Comparison of ENCODE assay signal across 10 mouse cellular contexts in the genomic region with DNA sequence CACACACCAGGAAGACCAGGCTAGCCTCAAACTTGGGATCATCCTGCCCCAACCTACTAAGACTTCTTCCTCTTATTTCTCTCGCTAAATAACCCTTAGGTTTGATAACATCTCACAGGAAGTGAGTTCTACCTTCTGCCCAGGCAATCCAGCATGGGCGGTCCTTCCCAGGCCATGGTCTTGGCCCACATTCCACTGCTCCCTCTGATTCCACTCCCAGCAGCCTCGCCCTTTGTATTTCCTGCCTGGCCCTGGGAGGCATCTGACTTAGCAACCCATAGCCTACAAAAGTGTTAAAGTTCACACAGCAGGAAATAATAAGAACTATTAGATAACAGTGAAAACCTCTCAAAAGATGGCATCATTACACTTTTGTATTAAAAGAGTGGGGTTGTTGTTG.
DNase-seq lines count a peak whose midpoint lies in the region; ATAC-seq lines count a peak whose summit lies in the region.
"Had no signal": no experiment of that assay in that cellular context is flagged by ENCODE, and none has a peak within 500 bp of the region (broad histone marks: within the 10 kb centered on the region; RNA-seq: fewer than 3 reads in every experiment).

No protein-coding gene starts in this region.

- no peak overlapping the region for H3K27ac ChIP-seq in liver, embryonic 11.5 days (ENCODE audit: low read depth, low read length)
- H3K27ac ChIP-seq in forebrain, embryonic 14.5 days (ENCODE audit: low read depth, low read length): no peak overlapping the region
- H3K27ac ChIP-seq: embryonic facial prominence, embryonic 15.5 days; limb, embryonic 12.5 days had no signal

- no peak for ATAC-seq in liver, embryonic 11.5 days (replicated peaks; ENCODE audit: low FRiP score)
- ATAC-seq in forebrain, embryonic 14.5 days: no peak

- no peaks in the 10 kb centered on the region for H3K27me3 ChIP-seq in liver, embryonic 11.5 days (replicated peaks; ENCODE audit: control insufficient read depth, insufficient read depth, low read length)
- no peaks in the 10 kb centered on the region for H3K27me3 ChIP-seq in forebrain, embryonic 14.5 days (replicated peaks; ENCODE audit: control insufficient read depth, insufficient read depth, low read length)
- H3K27me3 ChIP-seq: embryonic facial prominence, embryonic 15.5 days; limb, embryonic 12.5 days had no signal

- H3K4me2 ChIP-seq in liver, embryonic 11.5 days: no peak overlapping the region
- no peak overlapping the region for H3K4me2 ChIP-seq in forebrain, embryonic 14.5 days (ENCODE audit: low read length)
- H3K4me2 ChIP-seq: embryonic facial prominence, embryonic 15.5 days; limb, embryonic 12.5 days had no signal

- no peak overlapping the region for H3K9ac ChIP-seq in liver, embryonic 11.5 days (ENCODE audit: low read depth, low read length)
- H3K9ac ChIP-seq in forebrain, embryonic 14.5 days (ENCODE audit: low read length): no peak overlapping the region
- H3K9ac ChIP-seq: embryonic facial prominence, embryonic 15.5 days; limb, embryonic 12.5 days had no signal

- H3K9me3 ChIP-seq in liver, embryonic 11.5 days (ENCODE audit: control insufficient read depth, low read length): no peaks in the 10 kb centered on the region
- no peaks in the 10 kb centered on the region for H3K9me3 ChIP-seq in forebrain, embryonic 14.5 days (replicated peaks; ENCODE audit: control insufficient read depth, low read length)
- H3K9me3 ChIP-seq: embryonic facial prominence, embryonic 15.5 days; limb, embryonic 12.5 days had no signal

- peak; percentile 39 to 58 for DNase-seq in lung, adult 18-20 months
- DNase-seq in lung, postnatal 25 days (ENCODE audit: low spot score): no peak
- DNase-seq in heart, adult 8-10 months (ENCODE audit: low spot score): peak; percentile 59
- peak; percentile 59 for DNase-seq in kidney, postnatal 14 days
- no peak for DNase-seq in spleen, adult 12 weeks (ENCODE audit: low spot score)
- DNase-seq in liver, embryonic 11.5 days (ENCODE audit: low spot score): no peak
- DNase-seq in forebrain, embryonic 14.5 days (ENCODE audit: low spot score): no peak
- DNase-seq: cerebellum, postnatal 36 days had no signal

- WGBS in liver, embryonic 11.5 days: 36% methylated on average over 3 of the region's 3 CpGs
- 70% methylated on average over 3 of the region's 3 CpGs for WGBS in forebrain, embryonic 14.5 days

- H3K36me3 ChIP-seq in liver, embryonic 11.5 days (ENCODE audit: control insufficient read depth, insufficient read depth, low read length): no peaks in the 10 kb centered on the region
- no peaks in the 10 kb centered on the region for H3K36me3 ChIP-seq in forebrain, embryonic 14.5 days (ENCODE audit: control insufficient read depth, insufficient read depth, low read length)
- H3K36me3 ChIP-seq: embryonic facial prominence, embryonic 15.5 days; limb, embryonic 12.5 days had no signal

- no peak overlapping the region for H3K4me3 ChIP-seq in liver, embryonic 11.5 days (ENCODE audit: low read depth, low read length)
- H3K4me3 ChIP-seq in forebrain, embryonic 14.5 days (ENCODE audit: low read depth, low read length): no peak overlapping the region
- H3K4me3 ChIP-seq: embryonic facial prominence, embryonic 15.5 days; limb, embryonic 12.5 days had no signal

- no peaks in the 10 kb centered on the region for H3K4me1 ChIP-seq in liver, embryonic 11.5 days (replicated peaks; ENCODE audit: control insufficient read depth, insufficient read depth, low read length)
- no peaks in the 10 kb centered on the region for H3K4me1 ChIP-seq in forebrain, embryonic 14.5 days (ENCODE audit: control insufficient read depth, insufficient read depth, low read length)
- H3K4me1 ChIP-seq: embryonic facial prominence, embryonic 15.5 days; limb, embryonic 12.5 days had no signal

Comparison
In these comparisons a context has a peak if more than half of its experiments do, and no peak if none do; other contexts are left out.
1. DNase-seq: peak in lung, adult 18-20 months (2 of 2), heart, adult 8-10 months (single experiment) and kidney, postnatal 14 days (single experiment); none in lung, postnatal 25 days (single experiment), spleen, adult 12 weeks (single experiment), liver, embryonic 11.5 days (single experiment) and forebrain, embryonic 14.5 days (single experiment).